Mouse (Mus musculus) liver, embryonic 11.5 days (tissue): ENCODE results near the gene Ubr3. TPM values are rescaled to one million over a fixed set of nuclear protein-coding genes. Genes with fewer than 3 reads are reported as not detected.

Experiments used
- ATAC-seq: fragments of 200-750 bp; cut with Nextera tagmentation; replicated peaks from 2 replicates; pipeline ENCODE4 v1.8.0; 2017; ENCODE audit warnings: moderate number of reproducible peaks, mild to moderate bottlenecking, moderate TSS enrichment, moderate library complexity; ENCODE audit not compliant: low FRiP score
- DNase-seq: peaks from one replicate; pipeline ENCODE4 v3.0.0-alpha.2; 2017; ENCODE audit warnings: low spot score
- H3K27ac ChIP-seq: fragments of 300-500 bp; sonication (generic); 2 replicates; pipeline ENCODE4 v1.5.1; 2014; ENCODE audit warnings: mild to moderate bottlenecking, low read depth, low read length, control low read depth
- H3K27me3 ChIP-seq: fragments of 300-500 bp; sonication (generic); replicated peaks from 2 replicates; pipeline ENCODE4 v1.6.1; 2014; ENCODE audit warnings: low read length, mixed read lengths; ENCODE audit not compliant: control insufficient read depth, insufficient read depth
- H3K36me3 ChIP-seq: fragments of 300-500 bp; sonication (generic); 2 replicates; pipeline ENCODE4 v1.6.1; 2014; ENCODE audit warnings: mild to moderate bottlenecking, low read length, moderate library complexity, mixed read lengths; ENCODE audit not compliant: control insufficient read depth, insufficient read depth
- H3K4me1 ChIP-seq: fragments of 300-500 bp; sonication (generic); replicated peaks from 2 replicates; pipeline ENCODE4 v1.6.1; 2014; ENCODE audit warnings: low read length, mixed read lengths; ENCODE audit not compliant: control insufficient read depth, insufficient read depth
- H3K4me2 ChIP-seq: fragments of 300-500 bp; sonication (generic); 2 replicates; pipeline ENCODE4 v1.6.1; 2014; ENCODE audit warnings: mild to moderate bottlenecking, control low read depth, moderate library complexity
- H3K4me3 ChIP-seq: fragments of 300-500 bp; sonication (generic); 2 replicates; pipeline ENCODE4 v1.5.1; 2014; ENCODE audit warnings: low read depth, low read length, control low read depth
- H3K9ac ChIP-seq: fragments of 300-500 bp; sonication (generic); 2 replicates; pipeline ENCODE4 v1.6.1; 2014; ENCODE audit warnings: low read depth, low read length, control low read depth
- H3K9me3 ChIP-seq: fragments of 300-500 bp; sonication (generic); 2 replicates; pipeline ENCODE4 v1.6.1; 2016; ENCODE audit warnings: low read length, inconsistent platforms, mixed read lengths; ENCODE audit not compliant: control insufficient read depth
- WGBS: fragments of 180-500 bp; shearing (Covaris S2); extraction: QIAGEN DNeasy Blood & Tissue Kit; methylation state at CpG from one replicate; pipeline ENCODE4 v1.1.7; 2014; 5-methylcytosine and 5-hydroxymethylcytosine counted together
- polyA plus RNA-seq: library from polyadenylated mRNA; unstranded; fragments of >200 nt; fragmentation: Nextera tagmentation; extraction: Ambion mirVana; gene quantifications from 2 replicates; pipeline ENCODE4 v1.2.1, GENCODE M21; 2014

The Ubr3 gene
- polyA plus RNA-seq, 1 experiment from 2014 or later: 11.5 TPM

DNA sequence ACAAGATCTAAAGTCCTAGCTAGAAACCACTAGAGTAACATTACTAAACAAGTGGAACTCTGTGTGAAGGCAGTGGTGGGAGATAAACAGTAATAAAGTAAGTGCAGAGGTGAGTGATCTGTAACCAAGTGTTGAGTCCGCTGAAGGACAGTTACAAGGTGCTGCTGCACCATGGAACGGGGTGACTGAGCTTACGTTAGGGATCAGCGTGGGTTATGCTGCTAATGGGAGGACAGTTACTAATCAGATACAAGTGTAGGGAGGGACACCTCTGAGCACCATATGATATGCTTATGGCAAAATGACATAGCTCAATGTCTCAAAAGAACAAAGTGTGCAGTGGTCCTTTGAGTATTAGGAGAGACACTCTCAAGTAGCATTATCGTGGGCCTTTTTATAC, 39.3 kb downstream of the Ubr3 start:
- WGBS: 87% methylated on average over 5 of the region's 5 CpGs
- no peak overlapping the region for H3K27ac ChIP-seq
- DNase-seq (no peak), ATAC-seq (no peak)
- H3K9ac ChIP-seq: no peak overlapping the region
- H3K27me3 ChIP-seq: no peaks in the 10 kb centered on the region
- H3K4me1 ChIP-seq: peaks cover 3% of the 10 kb centered on the region
- no peak overlapping the region for H3K4me2 ChIP-seq
- 0 out of 2 replicates have a peak, but pooled peaks cover 8% of the 10 kb centered on the region for H3K36me3 ChIP-seq
- no peaks in the 10 kb centered on the region for H3K9me3 ChIP-seq
- H3K4me3 ChIP-seq: no peak overlapping the region

DNA sequence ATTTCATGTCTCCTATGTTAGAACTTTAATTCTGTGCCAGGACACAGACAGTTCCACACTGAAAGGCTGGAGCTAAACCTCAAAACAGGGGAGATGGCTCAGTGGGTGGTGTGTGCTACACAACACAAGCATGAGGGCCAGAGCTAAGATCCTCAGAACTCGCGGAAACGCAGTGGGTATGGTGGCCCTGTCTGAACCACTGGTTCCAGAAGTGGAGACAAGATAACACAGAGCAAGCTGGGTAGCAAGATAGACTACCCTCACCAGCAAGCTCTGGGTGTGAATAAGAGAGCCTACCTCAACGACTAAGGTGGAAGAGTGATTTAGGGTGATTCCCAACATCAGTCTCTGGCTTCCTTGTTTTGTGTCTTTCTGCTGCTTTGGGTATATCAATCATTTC, 42.2 kb downstream of the Ubr3 start:
- H3K36me3 ChIP-seq: 0 out of 2 replicates have a peak, but pooled peaks cover 8% of the 10 kb centered on the region
- peaks cover 3% of the 10 kb centered on the region for H3K4me1 ChIP-seq
- no peak overlapping the region for H3K27ac ChIP-seq
- DNase-seq: no peak
- H3K9me3 ChIP-seq: no peaks in the 10 kb centered on the region
- H3K27me3 ChIP-seq: no peaks in the 10 kb centered on the region
- ATAC-seq: peak; percentile 98
- 36% methylated on average over 4 of the region's 4 CpGs for WGBS
- H3K9ac ChIP-seq: no peak overlapping the region
- H3K4me3 ChIP-seq: no peak overlapping the region
- H3K4me2 ChIP-seq: no peak overlapping the region

DNA sequence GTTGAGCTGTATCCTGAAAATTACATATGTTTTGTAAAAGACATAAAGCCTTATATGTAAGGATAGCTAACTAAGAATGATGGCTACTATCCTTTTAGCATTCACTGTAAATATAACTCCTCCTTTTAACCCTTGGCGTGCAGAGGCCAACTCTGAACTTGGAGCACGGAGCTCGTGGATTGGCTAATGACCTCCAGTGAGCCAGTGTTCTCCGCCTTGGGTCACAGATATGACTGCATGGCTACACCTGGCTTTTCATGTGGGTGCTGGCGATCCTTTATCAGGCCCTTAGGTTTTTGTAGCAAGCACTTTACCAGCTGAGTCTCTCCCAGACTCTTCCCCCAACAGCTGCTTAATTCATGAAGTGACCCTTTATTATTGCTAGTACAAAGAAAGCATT, 42.6 kb downstream of the Ubr3 start:
- Histone ChIP-seq H3K27me3 (no peaks in the 10 kb centered on the region), H3K36me3 (0 out of 2 replicates have a peak, but pooled peaks cover 8% of the 10 kb centered on the region), H3K4me3 (no peak overlapping the region), H3K4me2 (peak overlapping the region; percentile 14; the same call in 1 of the 2 replicates), H3K9ac (no peak overlapping the region), H3K27ac (no peak overlapping the region), H3K4me1 (peaks cover 3% of the 10 kb centered on the region), H3K9me3 (no peaks in the 10 kb centered on the region)
- 80% methylated on average over 5 of the region's 5 CpGs for WGBS
- ATAC-seq (no peak), DNase-seq (no peak)

DNA sequence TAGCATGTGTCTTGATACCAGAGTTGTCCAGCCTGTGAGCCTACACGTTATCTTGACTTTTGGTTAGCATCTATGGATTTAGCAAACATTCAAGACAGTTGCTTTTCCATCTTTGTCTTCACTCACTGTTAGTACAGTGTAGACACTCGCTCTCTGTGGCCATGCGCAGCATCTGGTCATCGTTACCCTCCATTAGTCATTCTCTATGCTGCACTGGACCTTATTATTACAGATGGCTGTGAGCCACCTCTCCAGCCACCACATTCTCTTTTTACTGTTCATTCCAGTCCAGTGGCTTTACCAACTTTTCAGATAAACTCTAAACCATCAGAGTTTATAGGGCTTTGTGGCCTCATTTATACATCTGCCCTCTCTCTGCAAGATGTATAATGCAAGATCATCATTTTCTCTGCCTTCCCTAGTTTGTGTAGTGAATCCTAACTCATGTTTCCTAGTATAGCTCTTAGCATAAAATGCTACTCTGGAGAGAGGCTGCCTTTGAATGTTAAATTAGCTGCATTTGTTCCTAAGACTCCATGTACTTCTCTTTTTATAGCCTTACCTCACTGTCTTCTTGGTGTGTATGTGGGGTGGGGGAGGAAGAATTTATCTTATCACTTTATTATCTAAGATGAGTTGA, 44.5 kb downstream of the Ubr3 start:
- no peak for DNase-seq
- H3K9ac ChIP-seq: no peak overlapping the region
- no peak overlapping the region for H3K4me2 ChIP-seq
- no peak overlapping the region for H3K27ac ChIP-seq
- 87% methylated on average over 4 of the region's 4 CpGs for WGBS
- no peak overlapping the region for H3K4me3 ChIP-seq
- H3K27me3 ChIP-seq: no peaks in the 10 kb centered on the region
- no peaks in the 10 kb centered on the region for H3K9me3 ChIP-seq
- peaks cover 3% of the 10 kb centered on the region for H3K4me1 ChIP-seq
- ATAC-seq: no peak
- peaks cover 1% of the 10 kb centered on the region; the same call in 1 of the 2 replicates for H3K36me3 ChIP-seq

DNA sequence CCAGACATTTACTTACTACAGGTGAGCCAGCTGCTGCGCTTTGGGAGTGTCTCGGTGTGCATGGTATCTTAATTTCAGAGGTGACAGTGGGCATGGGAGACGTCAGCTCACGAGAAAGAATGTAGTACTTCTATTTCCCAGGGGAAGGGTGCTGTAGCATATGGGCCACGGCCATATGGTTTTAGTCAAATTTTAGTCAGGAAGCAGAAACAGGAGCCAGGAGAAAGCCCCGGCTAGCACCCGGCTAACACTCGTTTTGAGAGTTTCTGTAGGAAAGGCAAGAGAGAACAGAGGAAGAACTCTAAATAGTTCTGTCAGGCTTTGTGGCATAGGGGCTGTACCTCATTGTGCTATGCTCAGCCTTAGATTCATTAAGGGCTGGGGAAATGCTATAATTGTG, 55.8 kb downstream of the Ubr3 start:
- no peaks in the 10 kb centered on the region for H3K27me3 ChIP-seq
- no peak overlapping the region for H3K4me2 ChIP-seq
- H3K27ac ChIP-seq: no peak overlapping the region
- no peak for ATAC-seq
- peaks cover 2% of the 10 kb centered on the region; the same call in 1 of the 2 replicates for H3K36me3 ChIP-seq
- no peak for DNase-seq
- no peak overlapping the region for H3K9ac ChIP-seq
- WGBS: 89% methylated on average over 8 of the region's 8 CpGs
- no peaks in the 10 kb centered on the region for H3K9me3 ChIP-seq
- no peaks in the 10 kb centered on the region for H3K4me1 ChIP-seq
- H3K4me3 ChIP-seq: no peak overlapping the region

DNA sequence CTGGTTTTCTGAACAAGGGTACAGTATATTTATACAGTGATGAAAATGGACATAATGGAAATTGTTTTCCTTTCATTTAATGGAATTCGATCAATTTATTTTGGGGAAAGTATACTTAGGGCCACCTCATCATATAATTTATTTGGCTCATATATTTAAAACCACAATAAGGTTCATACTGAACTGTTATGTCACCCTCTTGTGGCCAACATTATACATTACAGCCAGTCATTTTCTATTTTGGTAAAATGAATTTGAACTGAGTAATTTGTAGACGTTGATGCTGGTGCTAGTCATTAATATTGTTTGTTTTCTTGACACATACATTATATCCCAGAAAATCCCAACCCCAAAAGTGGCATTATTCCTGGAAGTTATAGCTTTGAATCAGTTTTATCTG, 58.6 kb downstream of the Ubr3 start:
- no peak overlapping the region for H3K9ac ChIP-seq
- no peaks in the 10 kb centered on the region for H3K9me3 ChIP-seq
- H3K27me3 ChIP-seq: no peaks in the 10 kb centered on the region
- ATAC-seq: no peak
- no peaks in the 10 kb centered on the region for H3K4me1 ChIP-seq
- no peak overlapping the region for H3K27ac ChIP-seq
- H3K36me3 ChIP-seq: peaks cover 7% of the 10 kb centered on the region
- DNase-seq: no peak
- H3K4me3 ChIP-seq: no peak overlapping the region
- WGBS: 53% methylated on average over 2 of the region's 2 CpGs
- H3K4me2 ChIP-seq: no peak overlapping the region

DNA sequence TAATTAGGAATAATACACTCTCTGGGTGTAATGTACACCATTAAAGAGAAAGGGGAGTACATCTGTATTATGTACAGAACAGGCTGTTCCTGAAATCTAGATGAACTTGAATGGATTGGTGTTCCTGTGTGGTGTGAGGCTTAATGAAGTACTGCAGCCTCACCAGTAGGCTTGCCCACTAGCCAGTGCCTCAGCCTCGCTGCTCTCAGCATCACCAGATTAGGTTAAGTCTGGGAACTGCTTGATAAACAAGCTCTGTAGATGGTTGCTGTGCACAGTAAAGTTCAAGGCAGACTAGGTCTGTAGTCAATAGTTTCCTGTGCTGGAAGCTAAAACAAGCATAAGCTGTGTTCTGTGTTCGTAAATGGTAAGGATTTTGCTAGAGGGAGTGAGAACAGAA, 60.6 kb downstream of the Ubr3 start:
- peaks cover 7% of the 10 kb centered on the region for H3K36me3 ChIP-seq
- no peak for DNase-seq
- H3K27me3 ChIP-seq: no peaks in the 10 kb centered on the region
- no peak overlapping the region for H3K9ac ChIP-seq
- H3K9me3 ChIP-seq: no peaks in the 10 kb centered on the region
- 73% methylated on average over 2 of the region's 2 CpGs for WGBS
- no peak overlapping the region for H3K4me2 ChIP-seq
- no peak overlapping the region for H3K27ac ChIP-seq
- 0 out of 2 replicates have a peak, but pooled peaks have one; percentile 34 for ATAC-seq
- H3K4me1 ChIP-seq: no peaks in the 10 kb centered on the region
- no peak overlapping the region for H3K4me3 ChIP-seq

DNA sequence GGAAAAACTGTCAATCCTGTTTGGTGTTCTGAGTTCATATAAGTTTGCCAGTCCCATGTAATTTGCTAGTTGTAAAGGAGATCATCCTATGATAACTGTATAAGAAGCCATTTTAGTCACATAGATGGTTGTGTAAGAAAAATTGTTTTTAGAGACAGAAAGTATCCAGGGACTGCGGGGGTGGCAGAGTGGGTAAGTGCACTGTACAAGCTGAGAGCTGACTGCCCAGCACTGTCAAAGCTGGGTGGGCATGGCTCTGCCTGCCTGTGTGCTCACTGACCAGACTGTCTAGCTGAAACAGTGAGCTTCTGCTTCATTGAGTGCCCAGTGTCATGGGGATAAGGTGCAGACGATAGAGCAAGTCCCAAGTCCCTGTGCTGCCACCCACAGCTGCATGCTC, 77.8 kb downstream of the Ubr3 start:
- H3K4me2 ChIP-seq: no peak overlapping the region
- H3K27ac ChIP-seq: no peak overlapping the region
- no peak overlapping the region for H3K9ac ChIP-seq
- no peak for DNase-seq
- no peaks in the 10 kb centered on the region for H3K27me3 ChIP-seq
- no peak overlapping the region for H3K4me3 ChIP-seq
- H3K4me1 ChIP-seq: no peaks in the 10 kb centered on the region
- 98% methylated on average over 2 of the region's 2 CpGs for WGBS
- peaks cover 9% of the 10 kb centered on the region; the same call in 1 of the 2 replicates for H3K36me3 ChIP-seq
- no peak for ATAC-seq
- no peaks in the 10 kb centered on the region for H3K9me3 ChIP-seq

DNA sequence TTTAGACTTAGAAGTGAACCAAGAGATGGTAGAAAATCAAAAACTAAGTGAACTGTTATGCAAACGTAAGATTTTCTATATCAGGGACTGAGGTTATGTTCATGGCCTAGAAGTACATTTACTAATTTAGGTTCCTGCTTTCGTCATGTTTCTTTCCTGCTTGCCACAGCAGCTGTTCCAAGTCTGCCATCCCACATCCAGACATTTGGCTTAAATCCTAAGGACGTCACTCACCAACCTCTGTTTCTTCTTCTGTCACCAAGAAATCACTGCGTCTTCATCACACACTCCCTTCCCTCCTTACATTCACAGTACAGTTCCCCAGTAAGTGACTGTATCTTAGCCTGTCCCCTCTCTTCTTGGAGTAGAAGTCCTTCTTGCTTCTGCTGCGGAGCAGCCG, 92.2 kb downstream of the Ubr3 start:
- Histone ChIP-seq H3K9ac (no peak overlapping the region), H3K4me1 (no peaks in the 10 kb centered on the region), H3K4me2 (no peak overlapping the region), H3K36me3 (peaks cover 9% of the 10 kb centered on the region; the same call in 1 of the 2 replicates), H3K27me3 (no peaks in the 10 kb centered on the region), H3K27ac (no peak overlapping the region), H3K9me3 (no peaks in the 10 kb centered on the region), H3K4me3 (no peak overlapping the region)
- no peak for DNase-seq
- WGBS: 95% methylated on average over 6 of the region's 6 CpGs
- ATAC-seq: no peak
